Mouse (Mus musculus) lung, postnatal 36 days (tissue): ENCODE measurements around the gene Zfp316.

Source experiments
- DNase-seq: peaks from one replicate; pipeline ENCODE4 v3.0.0; 2022; ENCODE audit warnings: mixed read lengths

The Zfp316 gene

DNA sequence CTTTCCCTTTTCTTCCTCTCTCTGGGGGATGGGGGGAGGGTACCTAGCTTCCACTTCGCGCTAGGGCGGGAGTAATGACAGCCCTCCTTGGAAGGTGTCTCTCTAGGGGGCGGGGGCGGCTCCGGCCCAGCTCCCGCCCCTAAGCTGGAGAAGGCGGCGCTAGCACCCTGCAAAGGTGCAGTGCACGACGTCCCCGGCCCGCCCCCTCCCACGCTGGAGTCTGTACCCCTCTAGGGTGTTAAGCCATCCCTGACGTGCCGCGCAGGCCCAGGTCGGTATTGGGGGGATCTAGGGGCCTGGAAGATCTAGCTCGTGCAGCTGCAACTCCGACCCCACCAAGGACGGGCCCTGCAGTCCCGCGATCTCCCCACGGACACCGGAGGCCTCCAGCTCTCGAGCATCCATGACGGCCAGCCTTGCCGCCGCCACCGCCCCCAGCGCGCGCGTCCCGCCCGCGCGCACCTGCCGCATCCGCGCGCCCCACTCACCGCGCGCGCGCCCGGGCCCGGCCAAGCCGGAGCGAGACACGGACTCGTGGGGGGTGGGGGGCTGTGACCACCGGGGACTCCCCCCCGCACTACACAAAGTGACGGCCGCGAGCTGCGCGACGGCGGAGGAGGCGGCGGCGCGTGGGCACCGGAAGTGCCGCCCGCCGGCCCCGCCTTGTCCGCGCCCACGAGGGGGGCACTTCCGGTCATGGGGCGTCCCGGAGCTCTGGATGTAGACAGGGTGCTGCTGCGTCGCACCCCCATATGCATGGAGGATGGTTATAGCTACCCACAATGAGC is at the start of gene Zfp316:
TSS of gene Zfp316 (minus strand) at position 660 of the 788 bp plus-strand sequence.
- peak; percentile 64 for DNase-seq

DNA sequence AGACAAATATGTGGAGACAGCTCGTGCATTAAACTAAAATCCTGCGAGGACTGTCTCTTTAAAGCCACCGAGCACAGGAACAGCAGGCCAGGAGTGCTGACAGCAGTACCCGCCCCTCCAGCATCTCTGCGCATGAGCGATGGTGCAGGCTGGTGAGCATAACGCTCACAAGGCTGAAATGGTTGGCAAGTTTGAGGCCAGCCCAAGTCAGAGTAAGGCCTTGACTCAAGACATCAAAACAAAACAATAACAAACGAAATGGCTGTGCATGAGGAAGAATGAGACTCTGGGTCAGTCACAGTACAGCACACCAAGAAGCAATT is 47.4 kb upstream of the Zfp316 start:
- no peak for DNase-seq

DNA sequence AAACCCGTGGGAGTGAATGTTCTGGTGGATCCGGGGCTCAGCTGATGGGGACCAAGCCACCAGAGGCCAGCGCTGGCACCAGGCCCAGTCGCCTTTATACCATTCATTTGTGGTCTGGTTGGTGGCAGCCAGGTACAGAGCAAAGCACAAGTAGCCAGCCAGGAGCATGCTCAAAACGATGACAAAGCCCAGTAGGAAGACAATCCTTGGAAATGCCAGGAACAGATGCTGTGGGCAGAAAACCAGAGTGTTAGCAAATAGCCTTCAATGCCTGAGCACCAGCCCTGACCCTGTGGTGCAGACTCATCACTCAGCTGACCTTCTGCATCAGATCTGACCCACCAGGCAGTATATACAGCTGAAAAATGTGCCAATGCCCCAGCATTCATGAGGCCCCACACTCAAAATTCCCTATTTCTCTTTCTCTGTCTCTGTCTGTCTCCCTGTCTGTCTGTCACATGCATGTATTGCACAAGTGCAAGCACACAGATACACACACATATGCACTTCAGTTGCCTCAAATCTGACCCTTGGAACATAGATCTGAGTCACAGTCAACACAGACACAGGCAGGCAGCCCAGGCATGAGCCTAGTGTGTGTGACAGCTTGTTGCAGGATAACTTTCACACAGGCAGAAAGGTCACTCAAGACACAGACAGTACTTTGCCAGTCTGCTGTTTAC is 46.9 kb upstream of the Zfp316 start:
- DNase-seq = no peak

DNA sequence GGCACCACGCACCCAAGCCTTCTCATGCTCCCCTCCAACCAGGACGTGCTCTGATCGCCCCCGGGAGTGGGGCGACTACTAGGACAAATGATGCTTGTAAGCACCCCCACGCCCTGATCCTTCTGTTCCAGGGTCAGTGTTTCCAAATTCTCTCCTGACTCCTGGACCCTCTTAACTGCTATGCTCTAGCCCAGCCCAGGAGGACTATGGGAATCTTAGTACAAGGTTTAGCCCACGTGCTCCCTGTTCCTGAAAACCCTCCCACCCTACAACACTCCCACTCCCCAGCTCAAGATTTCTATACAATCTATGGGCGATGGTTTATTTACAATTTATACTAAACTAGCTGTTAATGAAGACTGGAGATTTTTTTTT is 45.7 kb upstream of the Zfp316 start:
- DNase-seq = no peak

DNA sequence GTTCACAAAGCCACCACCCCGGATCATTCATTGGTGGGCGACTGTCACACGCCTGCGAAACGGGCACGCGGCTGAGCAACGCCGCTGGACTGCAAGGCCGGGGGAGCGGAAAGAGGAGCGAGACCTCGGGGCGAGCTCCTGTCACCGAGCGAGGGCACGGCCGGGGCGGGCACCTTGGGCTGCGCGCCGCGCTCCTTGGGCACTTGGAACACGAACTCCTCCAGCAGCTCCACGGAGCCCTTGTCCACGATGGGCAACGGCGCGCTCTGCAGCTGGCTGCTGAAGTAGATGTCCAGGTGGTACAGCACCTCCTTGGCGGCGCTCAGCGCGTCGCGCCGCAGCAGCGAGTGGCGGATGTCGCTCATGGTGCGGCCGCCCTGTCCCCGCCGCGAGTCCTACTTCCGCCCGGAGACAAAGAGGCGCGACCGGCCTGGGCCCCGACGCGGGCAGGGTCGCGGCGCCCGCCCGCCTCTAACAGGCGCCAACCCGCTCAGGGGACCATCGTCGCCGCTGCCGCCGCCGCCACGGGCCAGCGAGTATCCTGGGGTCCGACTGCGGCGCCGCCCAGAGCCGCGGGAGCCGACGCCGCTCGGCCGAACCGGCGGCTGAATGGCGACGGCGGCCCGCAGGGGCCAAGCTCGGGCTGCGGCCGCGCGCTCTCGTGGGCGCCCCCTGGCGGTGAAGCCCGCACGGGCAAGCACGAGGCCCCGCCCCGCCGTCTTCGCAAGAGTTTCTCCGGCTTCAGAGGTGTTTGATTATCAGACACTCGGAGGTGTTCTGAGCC is 45.1 kb upstream of the Zfp316 start, which contains the start of gene E130309D02Rik:
TSS of gene E130309D02Rik (minus strand) at position 631 of the 784 bp plus-strand sequence.
- peak; percentile 91 for DNase-seq

DNA sequence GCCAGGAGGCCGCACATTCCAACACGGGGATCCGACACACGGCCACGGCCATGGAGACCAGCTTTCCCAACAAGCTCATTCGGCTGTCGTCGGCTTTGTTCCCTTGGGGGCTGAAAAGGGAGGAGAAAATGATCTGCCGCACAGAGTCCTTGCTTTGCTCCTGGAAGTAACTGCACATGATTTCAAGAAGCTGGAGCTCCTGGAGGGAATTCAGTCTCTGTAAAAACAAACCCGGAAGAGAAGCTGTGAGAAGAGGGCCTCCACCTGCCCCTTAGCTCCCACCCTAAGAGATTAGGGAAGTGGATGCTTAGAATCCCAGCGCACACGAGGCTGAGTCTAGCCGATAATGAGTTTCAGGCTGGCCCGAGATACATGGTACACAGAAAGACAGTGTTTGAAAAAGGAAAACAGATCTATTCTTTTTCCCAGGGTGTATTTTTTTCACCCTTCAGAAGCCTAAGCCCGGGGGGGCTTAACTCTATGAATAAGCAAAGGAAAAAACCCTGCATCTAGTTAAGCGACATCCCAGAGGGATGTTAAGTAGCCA is 44.4 kb upstream of the Zfp316 start:
- DNase-seq = no peak

DNA sequence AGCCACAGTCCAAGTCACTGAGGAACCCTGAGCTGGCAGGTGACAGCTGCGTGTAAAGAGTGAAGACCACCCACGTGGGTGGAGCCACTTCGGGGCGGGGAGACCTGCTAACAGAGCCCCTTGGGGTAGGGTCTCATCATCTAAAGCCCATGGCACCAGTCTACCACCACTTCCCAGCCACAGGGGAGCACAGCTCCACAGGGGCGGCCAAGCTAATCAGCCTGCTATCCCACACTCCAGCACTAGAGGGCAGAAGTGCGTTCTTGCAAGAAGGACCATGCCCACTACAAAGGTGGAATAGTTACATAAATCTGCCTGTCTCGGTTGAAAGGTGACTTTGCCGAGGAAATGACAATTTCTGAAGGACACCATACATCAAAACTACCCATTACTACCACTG is 42.1 kb upstream of the Zfp316 start:
- peak; percentile 90 for DNase-seq

DNA sequence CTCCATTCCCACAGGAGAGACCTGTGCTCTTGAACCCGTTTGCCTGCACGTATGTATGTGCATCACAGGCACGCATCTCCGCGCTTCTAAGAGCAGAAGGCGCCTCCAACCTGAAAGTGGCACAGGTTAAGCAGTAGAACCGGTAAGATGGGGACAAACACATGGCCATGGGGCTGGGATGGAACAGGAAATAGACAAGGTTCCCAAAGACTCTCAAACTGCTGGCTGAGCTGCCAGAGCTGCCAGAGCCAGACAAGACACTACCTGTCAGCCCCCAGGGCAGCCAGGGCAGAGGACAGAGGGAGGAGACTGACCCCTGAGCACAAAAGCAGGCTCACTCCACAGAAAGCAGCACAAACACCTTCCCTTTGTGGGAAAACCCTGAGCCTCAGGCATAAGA is 40.1 kb upstream of the Zfp316 start:
- DNase-seq = no peak

DNA sequence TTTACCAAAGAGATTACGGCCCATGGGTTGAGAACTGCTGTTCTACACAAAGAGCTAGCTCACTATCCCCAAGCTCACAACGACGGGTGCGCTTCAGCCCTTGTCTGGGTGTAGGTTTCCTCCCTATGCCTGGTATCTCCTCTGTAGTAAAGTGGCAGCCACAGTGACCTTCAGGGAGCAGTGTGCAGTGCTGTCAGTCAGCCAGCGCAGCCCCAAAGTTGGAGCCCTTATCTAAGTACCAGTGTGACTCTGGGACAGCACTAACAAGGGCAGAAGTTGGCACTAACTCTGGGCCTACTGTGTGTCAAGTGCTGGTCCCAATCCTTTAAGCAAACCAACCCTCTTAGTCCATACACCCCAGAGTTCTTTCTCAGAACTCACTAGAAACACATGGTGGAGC is 39.0 kb upstream of the Zfp316 start:
- DNase-seq = no peak

DNA sequence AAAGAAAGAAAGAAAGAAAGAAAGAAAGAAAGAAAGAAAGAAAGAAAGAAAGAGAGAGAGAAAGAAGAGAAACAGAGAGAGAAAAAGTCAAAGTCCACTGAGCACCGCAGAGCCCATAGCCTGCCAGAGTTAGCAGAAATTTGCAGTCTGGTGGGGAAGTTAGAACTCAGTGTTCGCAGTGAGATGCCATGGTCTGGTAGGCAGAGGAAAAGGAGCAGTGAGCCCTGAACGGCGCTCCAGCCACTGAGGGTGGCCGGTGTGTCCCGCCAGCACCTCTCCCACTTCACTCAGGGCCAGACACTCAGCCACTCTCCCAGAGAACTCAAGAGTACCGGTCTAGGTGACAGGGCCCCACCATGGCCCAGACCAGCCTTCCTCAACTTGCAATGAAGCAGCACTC is 34.4 kb upstream of the Zfp316 start:
- DNase-seq = no peak

DNA sequence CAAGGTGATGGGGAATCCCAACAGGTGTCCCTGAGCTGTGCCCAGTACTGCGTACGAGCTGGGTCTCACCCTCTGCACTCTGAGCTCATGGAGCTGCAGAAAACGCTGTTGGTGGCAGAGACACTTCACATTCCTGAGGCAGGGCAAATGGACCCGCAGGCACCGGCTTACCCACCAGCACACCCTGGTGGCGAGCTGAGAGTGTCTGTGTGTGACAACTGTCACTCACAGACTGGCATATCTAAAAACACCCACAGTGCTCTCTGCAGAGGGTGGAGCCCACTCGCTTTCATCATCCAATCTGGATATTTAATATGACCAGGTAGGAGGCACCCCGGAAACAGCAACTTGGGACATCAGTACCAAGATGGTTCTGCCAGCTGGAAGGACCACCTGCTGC is 31.5 kb upstream of the Zfp316 start:
- DNase-seq = peak; percentile 20

DNA sequence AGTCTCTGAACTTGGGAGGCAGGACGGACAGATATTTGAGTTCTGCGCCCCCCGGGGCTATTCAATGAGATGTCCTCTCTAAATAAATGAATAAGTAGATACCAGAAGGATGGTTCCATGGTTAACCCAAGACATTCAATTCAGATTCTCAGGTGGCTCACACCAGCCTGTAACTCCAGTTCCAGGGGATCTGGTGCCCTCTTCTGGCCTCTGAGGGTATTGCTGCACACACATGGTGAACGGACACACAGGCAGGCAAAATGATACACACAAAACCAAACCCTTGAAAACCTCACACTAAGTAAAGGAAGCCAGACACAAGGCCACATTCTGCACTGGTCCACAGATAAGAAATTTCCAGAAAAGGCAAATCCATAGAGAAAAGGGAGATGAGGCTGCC is 29.9 kb upstream of the Zfp316 start:
- peak; percentile 64 for DNase-seq

DNA sequence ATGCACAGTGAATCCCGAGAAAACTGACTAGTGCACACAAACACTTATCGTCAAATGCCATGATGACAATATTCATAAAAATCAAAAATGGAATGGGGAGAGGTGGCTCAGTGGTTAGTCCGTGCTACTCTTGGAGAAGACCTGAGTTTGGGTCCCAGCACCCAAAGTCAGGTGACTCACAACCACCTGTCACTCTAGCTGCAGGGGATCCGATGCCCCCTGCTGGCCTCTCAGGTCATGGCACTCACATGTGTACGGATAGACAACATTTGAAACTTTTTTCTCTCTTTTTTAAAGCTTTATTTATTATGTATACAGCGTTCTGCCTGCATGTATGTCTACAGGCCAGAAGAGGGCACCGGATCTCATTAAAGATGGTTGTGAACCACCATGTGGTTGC is 28.6 kb upstream of the Zfp316 start:
- DNase-seq = no peak

DNA sequence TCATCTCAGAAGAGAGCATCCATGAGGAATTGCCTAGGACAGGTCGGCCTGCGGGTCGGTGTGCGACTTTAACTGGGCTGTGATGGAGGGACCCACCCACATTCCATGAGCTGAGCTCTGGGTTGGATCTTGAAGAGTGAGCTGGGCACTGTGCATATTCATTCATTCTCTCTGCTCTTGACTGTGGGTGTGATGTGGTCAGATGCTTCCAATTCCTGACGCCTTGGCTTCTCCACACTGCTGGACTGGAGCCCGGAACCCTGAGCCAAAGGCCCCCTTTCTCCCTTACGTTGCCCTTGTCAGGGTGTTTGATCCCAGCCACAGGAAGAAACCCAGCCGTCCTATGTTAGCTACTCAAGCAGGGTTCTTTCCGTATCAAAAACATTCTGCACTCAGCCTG is 28.2 kb upstream of the Zfp316 start:
- DNase-seq = peak; percentile 5

DNA sequence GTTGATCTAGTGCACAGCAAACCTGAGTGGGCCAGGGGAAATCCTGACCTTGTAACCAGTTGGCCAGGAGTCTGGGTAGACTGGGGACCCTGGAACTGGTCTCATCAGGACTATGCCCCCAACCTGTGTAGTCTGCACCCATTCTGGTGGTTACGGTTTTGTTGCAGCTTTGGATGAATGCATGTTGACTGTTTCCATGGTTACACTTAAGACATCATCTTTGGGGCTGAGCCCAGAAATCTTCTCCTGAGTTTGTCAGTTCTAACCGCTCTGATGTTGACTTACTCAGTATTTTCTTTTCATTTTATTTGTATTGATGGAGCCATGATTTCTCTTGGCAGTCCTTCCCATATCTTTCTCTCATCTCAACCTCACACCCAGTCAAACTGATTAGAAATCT is 25.5 kb upstream of the Zfp316 start:
- DNase-seq = no peak

DNA sequence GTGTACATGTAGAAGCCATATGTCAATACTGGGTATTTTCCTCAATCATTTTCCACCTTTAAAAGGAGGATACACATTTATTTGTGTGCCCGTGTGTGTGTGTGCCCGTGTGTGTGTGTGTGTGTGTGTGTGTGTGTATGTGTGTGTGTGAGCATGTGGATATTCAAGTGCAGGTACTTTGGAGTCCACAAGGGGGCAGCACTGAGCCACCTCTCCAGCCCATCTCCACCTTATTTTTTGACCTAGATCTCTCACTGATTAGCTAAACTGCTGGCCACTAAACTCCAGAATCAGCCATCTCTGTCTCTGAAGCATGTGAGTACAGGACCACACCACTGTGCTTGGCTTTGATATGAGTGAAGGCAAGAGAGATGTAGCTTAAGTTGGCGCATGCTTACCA is 25.0 kb upstream of the Zfp316 start:
- DNase-seq = no peak

DNA sequence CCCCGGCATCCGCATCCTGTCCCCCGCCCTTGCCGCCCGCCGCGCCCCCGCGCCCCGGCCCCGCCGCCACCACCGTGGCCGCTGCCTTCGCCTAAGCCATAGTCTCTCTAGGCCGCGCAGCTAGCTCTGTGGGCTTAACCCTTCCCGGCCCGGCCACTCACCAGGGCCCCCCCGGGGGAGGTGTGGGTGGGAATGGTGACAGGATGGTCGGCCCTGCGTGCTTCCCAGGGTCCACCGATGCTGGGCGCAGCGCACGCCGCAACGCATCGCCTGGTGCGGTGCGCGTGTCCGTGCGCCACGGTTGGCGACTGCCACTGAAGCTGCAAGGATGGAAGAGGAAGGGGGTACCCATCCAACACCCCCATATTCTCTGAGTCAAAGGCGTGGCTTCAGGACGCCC is 23.6 kb upstream of the Zfp316 start, which contains the start of gene Zfp853:
TSS of gene Zfp853 (minus strand) at position 220 of the 400 bp plus-strand sequence.
- no peak for DNase-seq

DNA sequence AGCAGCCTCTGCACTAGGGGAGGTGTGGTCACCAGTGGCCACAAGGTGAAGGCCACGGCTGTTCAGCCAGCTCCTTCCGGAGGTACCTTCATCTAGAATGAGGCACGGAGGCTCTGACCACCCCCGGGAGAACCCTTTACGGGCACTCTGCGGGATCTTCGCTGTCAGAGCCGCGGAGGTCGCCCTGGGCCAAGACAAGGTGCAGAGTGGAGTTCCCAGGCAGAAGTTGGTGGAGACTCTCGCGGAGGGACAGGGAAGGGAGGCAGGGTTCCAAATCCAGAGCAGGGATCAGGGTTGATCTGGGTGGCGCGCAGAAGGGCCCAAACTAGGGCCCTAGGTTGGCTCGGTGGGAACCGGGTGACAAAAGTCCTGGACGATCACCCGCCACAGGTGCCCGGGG is 23.1 kb upstream of the Zfp316 start:
- no peak for DNase-seq

DNA sequence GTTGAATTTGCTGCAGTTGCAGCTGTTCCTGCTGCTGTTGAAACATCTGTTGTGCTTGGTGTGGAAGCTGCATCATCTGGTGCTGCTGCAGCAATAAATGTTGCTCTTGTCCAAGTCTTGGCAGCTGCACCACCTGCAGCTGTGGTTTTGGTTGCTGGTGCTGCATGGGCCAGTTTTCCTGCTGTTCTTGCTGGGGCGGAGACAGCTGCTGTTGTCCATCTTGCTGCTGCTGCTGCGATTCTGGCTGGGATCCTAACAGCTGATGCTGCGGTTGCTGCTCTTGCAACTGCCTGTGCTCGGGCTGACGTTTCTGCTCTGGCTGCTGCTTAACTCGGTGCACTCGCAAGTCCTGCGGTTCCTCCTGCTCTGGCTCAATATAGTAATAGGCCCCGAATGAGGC is 19.5 kb upstream of the Zfp316 start:
- DNase-seq = no peak

DNA sequence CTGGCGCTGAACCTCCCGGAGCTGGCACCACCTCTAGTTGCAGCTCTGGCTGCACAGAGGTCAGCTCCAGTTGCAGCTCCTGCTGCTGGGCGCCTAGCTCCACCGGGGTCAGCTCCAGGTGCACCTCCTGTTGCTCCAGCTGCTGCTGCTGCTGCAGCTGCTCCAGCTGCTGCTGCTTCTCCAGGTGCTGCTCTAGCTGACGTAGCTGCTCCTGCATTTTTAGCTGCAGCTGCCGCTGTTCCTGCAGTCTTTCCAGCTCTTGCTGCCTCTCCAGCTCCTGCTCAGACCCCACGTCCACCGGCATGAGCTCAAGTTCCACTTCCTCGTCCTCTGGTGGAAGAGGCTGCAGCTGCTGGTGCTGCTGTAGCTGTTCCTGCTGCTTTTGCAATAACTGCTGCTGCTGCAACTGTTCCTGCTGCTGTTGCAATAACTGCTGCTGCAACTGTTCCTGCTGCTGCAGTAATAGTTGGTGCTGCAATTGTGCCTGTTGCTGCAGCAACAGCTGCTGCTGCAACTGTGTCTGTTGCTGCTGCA is 18.6 kb upstream of the Zfp316 start:
- DNase-seq = no peak

DNA sequence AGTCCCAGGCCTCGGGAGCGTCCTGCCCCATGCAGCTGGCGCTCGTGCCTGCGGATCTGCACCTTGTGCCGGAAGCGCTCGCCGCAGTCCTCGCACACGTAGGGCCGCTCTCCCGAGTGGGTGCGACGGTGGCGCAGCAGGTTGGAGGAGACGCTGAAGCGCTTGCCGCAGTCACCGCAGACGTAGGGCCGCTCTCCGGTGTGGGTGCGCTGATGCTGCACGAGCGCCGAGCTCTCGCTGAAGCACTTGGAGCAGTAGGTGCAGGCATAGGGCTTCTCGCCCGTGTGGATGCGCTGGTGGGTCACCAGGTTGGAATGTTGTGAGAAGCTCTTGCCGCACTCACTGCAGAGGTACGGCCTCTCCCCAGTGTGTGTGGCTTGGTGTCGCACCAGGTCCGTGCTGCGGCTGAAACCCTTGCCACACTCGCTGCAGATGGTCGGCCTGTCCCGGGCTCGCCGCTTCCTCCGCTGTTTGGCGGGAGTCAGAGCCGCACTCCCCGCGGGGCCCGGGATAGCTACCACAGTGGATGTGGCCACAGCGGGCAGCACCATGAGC is 18.0 kb upstream of the Zfp316 start:
- no peak for DNase-seq

DNA sequence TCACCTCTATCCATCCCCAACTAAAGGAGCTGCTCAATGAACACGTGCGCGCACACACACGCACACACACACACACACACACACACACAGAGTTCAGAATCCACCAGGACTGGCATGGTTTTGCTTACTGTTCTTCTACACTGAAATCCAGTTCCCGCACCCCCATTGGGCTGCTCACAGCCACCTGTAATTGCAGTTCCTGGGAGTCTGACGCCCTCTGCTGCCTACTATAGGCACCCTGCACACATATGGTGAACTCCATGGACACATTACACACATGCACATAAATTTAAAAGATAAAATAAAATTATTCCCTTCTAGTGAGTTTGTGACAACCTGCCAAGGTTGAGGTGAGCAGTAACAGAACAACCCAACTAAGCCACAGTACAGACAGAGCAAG is 14.9 kb upstream of the Zfp316 start:
- DNase-seq = no peak

DNA sequence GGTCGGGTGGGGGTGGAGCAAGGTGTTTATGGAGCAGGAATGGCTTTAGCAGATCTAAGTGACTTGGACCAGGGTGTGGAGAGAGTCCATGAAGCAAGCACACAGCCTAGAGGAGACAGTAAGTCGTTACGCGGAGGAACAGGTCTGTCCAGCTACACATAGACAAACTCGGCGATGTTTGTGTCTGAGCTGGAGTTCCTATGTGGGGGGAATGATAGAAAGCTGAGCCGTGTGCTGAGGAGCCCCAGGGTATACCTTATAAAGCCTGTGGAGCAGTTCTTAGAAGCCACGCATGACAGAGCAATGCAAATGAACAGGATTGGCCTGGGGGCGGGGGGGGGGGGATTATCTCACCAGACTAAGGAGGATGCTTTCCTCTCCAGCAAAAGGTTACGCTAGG is 9.4 kb upstream of the Zfp316 start:
- no peak for DNase-seq
